In genomic region chr17:34962125-34962524, GRCm38 (mm10) we compare ENCODE assay signal across 16 mouse cellular contexts. TPM values are rescaled to one million over a fixed set of nuclear protein-coding genes. Genes with fewer than 3 reads are reported as not detected.
DNase-seq lines count a peak whose midpoint lies in the region; ATAC-seq and TF ChIP-seq lines count a peak whose summit lies in the region.
"Had no signal": no experiment of that assay in that cellular context is flagged by ENCODE, and none has a peak within 500 bp of the region (broad histone marks: within the 10 kb centered on the region; RNA-seq: fewer than 3 reads in every experiment).

No protein-coding gene starts in this region.

- H3K4me3 ChIP-seq in intestine, embryonic 16.5 days (ENCODE audit: low read length): no peak overlapping the region
- H3K4me3 ChIP-seq in intestine, postnatal 0 days (ENCODE audit: low read depth, low read length): no peak overlapping the region
- no peak overlapping the region for H3K4me3 ChIP-seq in brown adipose tissue, adult 24 weeks (ENCODE audit: insufficient read depth, low read depth, low read length)
- H3K4me3 ChIP-seq in limb, embryonic 15.5 days: no peak overlapping the region
- H3K4me3 ChIP-seq: erythroblast, embryonic 14.5 days; lung, embryonic 15.5 days had no signal

- peaks cover 9% of the 10 kb centered on the region for H3K4me1 ChIP-seq in intestine, embryonic 16.5 days (ENCODE audit: control insufficient read depth, insufficient read depth, low read length)
- 0 out of 2 replicates have a peak, but pooled peaks cover 2% of the 10 kb centered on the region for H3K4me1 ChIP-seq in intestine, postnatal 0 days (replicated peaks; ENCODE audit: control insufficient read depth, insufficient read depth, low read length)
- H3K4me1 ChIP-seq in brown adipose tissue, adult 24 weeks (ENCODE audit: control insufficient read depth, insufficient read depth, insufficient read length, low read length): no peaks in the 10 kb centered on the region; the same call in 1 of the 2 replicates
- H3K4me1 ChIP-seq in limb, embryonic 15.5 days: peaks cover 15% of the 10 kb centered on the region

- H3K9me3 ChIP-seq in intestine, embryonic 16.5 days (ENCODE audit: control insufficient read depth, low read length): no peaks in the 10 kb centered on the region
- no peaks in the 10 kb centered on the region for H3K9me3 ChIP-seq in intestine, postnatal 0 days (ENCODE audit: control insufficient read depth)
- no peaks in the 10 kb centered on the region for H3K9me3 ChIP-seq in limb, embryonic 15.5 days
- H3K9me3 ChIP-seq: lung, embryonic 15.5 days had no signal

- H3K27ac ChIP-seq in intestine, embryonic 16.5 days (ENCODE audit: low read length): peak overlapping the region; percentile 45; the same call in 1 of the 2 replicates
- H3K27ac ChIP-seq in intestine, postnatal 0 days (ENCODE audit: low read depth, low read length): no peak overlapping the region; the same call in 1 of the 2 replicates
- H3K27ac ChIP-seq in brown adipose tissue, adult 24 weeks (replicated peaks; ENCODE audit: low read depth, low read length): peak overlapping the region; percentile 68
- H3K27ac ChIP-seq in limb, embryonic 15.5 days: peak overlapping the region; percentile 8
- H3K27ac ChIP-seq: lung, embryonic 15.5 days had no signal

- no peak overlapping the region for H3K9ac ChIP-seq in intestine, embryonic 16.5 days (ENCODE audit: low read depth, low read length)
- H3K9ac ChIP-seq in intestine, postnatal 0 days (ENCODE audit: low read depth, low read length): no peak overlapping the region
- H3K9ac ChIP-seq in limb, embryonic 15.5 days: no peak overlapping the region
- H3K9ac ChIP-seq: lung, embryonic 15.5 days had no signal

- H3K27me3 ChIP-seq in intestine, embryonic 16.5 days (replicated peaks; ENCODE audit: control insufficient read depth, insufficient read depth, low read length): no peaks in the 10 kb centered on the region; the same call in 1 of the 2 replicates
- H3K27me3 ChIP-seq in intestine, postnatal 0 days (replicated peaks; ENCODE audit: control insufficient read depth, insufficient read depth, low read length): no peaks in the 10 kb centered on the region
- no peaks in the 10 kb centered on the region; the same call in 1 of the 2 replicates for H3K27me3 ChIP-seq in limb, embryonic 15.5 days
- H3K27me3 ChIP-seq: lung, embryonic 15.5 days had no signal

- 36% methylated on average over 3 of the region's 3 CpGs for WGBS in intestine, embryonic 16.5 days
- 53% methylated on average over 3 of the region's 3 CpGs for WGBS in intestine, postnatal 0 days
- 20% methylated on average over 3 of the region's 3 CpGs for WGBS in limb, embryonic 15.5 days

- H3K36me3 ChIP-seq in intestine, embryonic 16.5 days (ENCODE audit: control insufficient read depth, insufficient read depth, low read length): no peaks in the 10 kb centered on the region
- no peaks in the 10 kb centered on the region for H3K36me3 ChIP-seq in intestine, postnatal 0 days (ENCODE audit: control insufficient read depth, insufficient read depth)
- H3K36me3 ChIP-seq in limb, embryonic 15.5 days: no peaks in the 10 kb centered on the region
- H3K36me3 ChIP-seq: lung, embryonic 15.5 days had no signal

- TF ChIP-seq CTCF in intestine, postnatal 0 days (IDR thresholded peaks at IDR 0.05; ENCODE audit: low read depth): no peak

- H3K4me2 ChIP-seq in intestine, embryonic 16.5 days (ENCODE audit: low read depth, low read length): no peak overlapping the region
- H3K4me2 ChIP-seq in intestine, postnatal 0 days (replicated peaks; ENCODE audit: low read depth): no peak overlapping the region
- H3K4me2 ChIP-seq in limb, embryonic 15.5 days: no peak overlapping the region
- H3K4me2 ChIP-seq: lung, embryonic 15.5 days had no signal

- ATAC-seq in intestine, embryonic 16.5 days: no peak
- ATAC-seq in intestine, postnatal 0 days: no peak
- no peak for ATAC-seq in limb, embryonic 15.5 days (ENCODE audit: insufficient number of reproducible peaks, low FRiP score, low TSS enrichment, low read depth)
- ATAC-seq in erythroblast, adult 5-6 weeks (replicated peaks; ENCODE audit: low FRiP score, poor library complexity, severe bottlenecking): no peak
- ATAC-seq: hindbrain, embryonic 16.5 days had no signal

- peak; percentile 53 for DNase-seq in 416B (ENCODE audit: low read depth)
- DNase-seq in retina, embryonic 14.5 days (ENCODE audit: low spot score): no peak
- DNase-seq in urinary bladder, adult 18-20 months (ENCODE audit: low spot score in 2 of 2): no peak
- DNase-seq: cerebellum, postnatal 36 days had no signal

RNA-seq across cellular contexts. Expression of gene Hspa1b, which starts 3.1 kb away (rescaled TPM):
- polyA plus RNA-seq in intestine, embryonic 16.5 days (2015; fragmentation: Nextera tagmentation; extraction: Ambion mirVana): 0.22 and 0.24 TPM in 2 replicates
- 0.64 and 1.1 TPM in 2 replicates for polyA plus RNA-seq in intestine, postnatal 0 days (2015; fragmentation: Nextera tagmentation; extraction: Ambion mirVana)
- 5.2 and 26.8 TPM in 2 replicates for polyA plus RNA-seq in brown adipose tissue, adult 24 weeks (2012; ENCODE audit: insufficient read depth, insufficient read length, missing spikeins)
- 3.3 and 3.6 TPM in 2 replicates for polyA plus RNA-seq in limb, embryonic 15.5 days (2015; fragmentation: Nextera tagmentation; extraction: Ambion mirVana)
- total RNA-seq in erythroblast, adult 5-6 weeks (2015; ENCODE audit: low replicate concordance): 4.0 and 7.3 TPM in 2 replicates
- 4.3 and 7.9 TPM in 2 replicates for total RNA-seq in erythroblast, adult 5-6 weeks (2017; ENCODE audit: low replicate concordance)

RNA-seq across cellular contexts. Expression of gene Gm20481, which starts 7.6 kb away (rescaled TPM):
- not detected in 2 replicates for polyA plus RNA-seq in intestine, embryonic 16.5 days (2015; fragmentation: Nextera tagmentation; extraction: Ambion mirVana)
- 0.43 TPM in 1 of 2 replicates, not detected in the other for polyA plus RNA-seq in intestine, postnatal 0 days (2015; fragmentation: Nextera tagmentation; extraction: Ambion mirVana)
- polyA plus RNA-seq in brown adipose tissue, adult 24 weeks (2012; ENCODE audit: insufficient read depth, insufficient read length, missing spikeins): not detected in 2 replicates
- polyA plus RNA-seq in limb, embryonic 15.5 days (2015; fragmentation: Nextera tagmentation; extraction: Ambion mirVana): not detected in 2 replicates
- total RNA-seq in erythroblast, adult 5-6 weeks (2015; ENCODE audit: low replicate concordance): not detected in 2 replicates
- total RNA-seq in erythroblast, adult 5-6 weeks (2017; ENCODE audit: low replicate concordance): not detected in 2 replicates
- total RNA-seq: liver, adult 2 months; megakaryocyte, adult 5-6 weeks; monocyte, adult 5-6 weeks; neutrophil, adult 5-6 weeks had no signal
- polyA plus RNA-seq: erythroblast, embryonic 14.5 days; hindbrain, embryonic 16.5 days; liver, adult 2 months; lung, embryonic 15.5 days had no signal

RNA-seq across cellular contexts. Expression of gene Hspa1a, which starts 9.8 kb away (rescaled TPM):
- polyA plus RNA-seq in intestine, embryonic 16.5 days (2015; fragmentation: Nextera tagmentation; extraction: Ambion mirVana): 6.3 and 6.6 TPM in 2 replicates
- 6.4 and 6.5 TPM in 2 replicates for polyA plus RNA-seq in intestine, postnatal 0 days (2015; fragmentation: Nextera tagmentation; extraction: Ambion mirVana)
- polyA plus RNA-seq in brown adipose tissue, adult 24 weeks (2012; ENCODE audit: insufficient read depth, insufficient read length, missing spikeins): 6.3 and 18.9 TPM in 2 replicates
- 31.7 and 32.0 TPM in 2 replicates for polyA plus RNA-seq in limb, embryonic 15.5 days (2015; fragmentation: Nextera tagmentation; extraction: Ambion mirVana)
- total RNA-seq in erythroblast, adult 5-6 weeks (2015; ENCODE audit: low replicate concordance): 1.5 and 2.9 TPM in 2 replicates
- 5.0 and 5.4 TPM in 2 replicates for total RNA-seq in erythroblast, adult 5-6 weeks (2017; ENCODE audit: low replicate concordance)

RNA-seq across cellular contexts. Expression of gene Hspa1l, which starts 10.4 kb away (rescaled TPM):
- polyA plus RNA-seq in intestine, embryonic 16.5 days (2015; fragmentation: Nextera tagmentation; extraction: Ambion mirVana): 0.38 and 0.57 TPM in 2 replicates
- 0.22 and 0.25 TPM in 2 replicates for polyA plus RNA-seq in intestine, postnatal 0 days (2015; fragmentation: Nextera tagmentation; extraction: Ambion mirVana)
- 0.48 and 0.71 TPM in 2 replicates for polyA plus RNA-seq in brown adipose tissue, adult 24 weeks (2012; ENCODE audit: insufficient read depth, insufficient read length, missing spikeins)
- 0.46 and 0.65 TPM in 2 replicates for polyA plus RNA-seq in limb, embryonic 15.5 days (2015; fragmentation: Nextera tagmentation; extraction: Ambion mirVana)
- not detected in 2 replicates for total RNA-seq in erythroblast, adult 5-6 weeks (2015; ENCODE audit: low replicate concordance)
- total RNA-seq in erythroblast, adult 5-6 weeks (2017; ENCODE audit: low replicate concordance): not detected in 2 replicates
- total RNA-seq: neutrophil, adult 5-6 weeks had no signal
- polyA plus RNA-seq: liver, adult 2 months had no signal

RNA-seq across cellular contexts. Expression of gene Lsm2, which starts 19.5 kb away (rescaled TPM):
- polyA plus RNA-seq in intestine, embryonic 16.5 days (2015; fragmentation: Nextera tagmentation; extraction: Ambion mirVana): 159 and 181 TPM in 2 replicates
- 70.6 and 76.6 TPM in 2 replicates for polyA plus RNA-seq in intestine, postnatal 0 days (2015; fragmentation: Nextera tagmentation; extraction: Ambion mirVana)
- 22.4 and 29.8 TPM in 2 replicates for polyA plus RNA-seq in brown adipose tissue, adult 24 weeks (2012; ENCODE audit: insufficient read depth, insufficient read length, missing spikeins)
- 143 and 159 TPM in 2 replicates for polyA plus RNA-seq in limb, embryonic 15.5 days (2015; fragmentation: Nextera tagmentation; extraction: Ambion mirVana)
- total RNA-seq in erythroblast, adult 5-6 weeks (2015; ENCODE audit: low replicate concordance): 46.8 and 50.3 TPM in 2 replicates
- 11.2 and 16.7 TPM in 2 replicates for total RNA-seq in erythroblast, adult 5-6 weeks (2017; ENCODE audit: low replicate concordance)
